Mouse (Mus musculus): ENCODE results near the gene Tex21. TPM values are rescaled to one million over a fixed set of nuclear protein-coding genes. Genes with fewer than 3 reads are reported as not detected.

The Tex21 gene
- total and polyA plus RNA-seq, 3 experiments, result 4.4 to 6.7 TPM; not detected in 1

- H3K9me3 ChIP-seq (replicated peaks; ENCODE audit: insufficient read depth, low read length), result no peaks in the 10 kb centered on the region
- H3K27ac ChIP-seq (ENCODE audit: control insufficient read depth, low read depth, low read length), result no peak overlapping the region
- H3K36me3 ChIP-seq (ENCODE audit: control insufficient read depth in 1 of 2, insufficient read depth in 2 of 2, low read length in 2 of 2), result peaks cover 0 to 7% of the 10 kb centered on the region in 2 experiments; a peak in 2 of 4 replicates
- H3K4me3 ChIP-seq (ENCODE audit: control insufficient read depth in 1 of 2, insufficient read depth in 1 of 2, low read depth in 2 of 2, low read length in 2 of 2), result no peak overlapping the region
- DNase-seq (ENCODE audit: low read depth, low spot score), result peak; percentile 61
- no peak for TF ChIP-seq ZKSCAN1 (IDR thresholded peaks at IDR 0.05; ENCODE audit: low read depth, low read length)
- TF ChIP-seq SMC3 (IDR thresholded peaks at IDR 0.05; ENCODE audit: low read depth, low read length), result peak; percentile 76
- no peak for TF ChIP-seq JUND (IDR thresholded peaks at IDR 0.05; ENCODE audit: low read depth, low read length)
- peak; percentile 79 to 90 (median 82) for TF ChIP-seq CTCF (IDR thresholded peaks at IDR 0.05 in 2 of 3, conservative IDR thresholded peaks at IDR 0.05 in 1 of 3; ENCODE audit: control insufficient read depth in 1 of 3, insufficient read depth in 1 of 3, low read depth in 2 of 3, low read length in 3 of 3, poor library complexity in 1 of 3, severe bottlenecking in 1 of 3)
- peak; percentile 65 for TF ChIP-seq ZC3H11A (IDR thresholded peaks at IDR 0.05; ENCODE audit: low read depth, low read length)
- no peak for TF ChIP-seq POLR2A (IDR thresholded peaks at IDR 0.05; ENCODE audit: control insufficient read depth in 1 of 2, insufficient read depth in 1 of 2, low read depth in 1 of 2, low read length in 2 of 2, poor library complexity in 1 of 2)
- no peak for TF ChIP-seq MYC (IDR thresholded peaks at IDR 0.05; ENCODE audit: low read depth, low read length)
- TF ChIP-seq RAD21 (IDR thresholded peaks at IDR 0.05; ENCODE audit: low read depth, low read length), result peak; percentile 72
- no peak for TF ChIP-seq MXI1 (IDR thresholded peaks at IDR 0.05; ENCODE audit: low read depth, low read length)
- TF ChIP-seq GATA1 (IDR thresholded peaks at IDR 0.05; ENCODE audit: low read depth, low read length), result no peak
- TF ChIP-seq POLR2AphosphoS2 (IDR thresholded peaks at IDR 0.05; ENCODE audit: low read length), result no peak
- no peak for TF ChIP-seq CHD1 (IDR thresholded peaks at IDR 0.05; ENCODE audit: low read depth, low read length)
- no peaks in the 10 kb centered on the region for H3K79me2 ChIP-seq (ENCODE audit: control insufficient read depth, insufficient read depth, low read length, poor library complexity)
- 0 out of 4 replicates have a peak, but pooled peaks cover 0 to 6% of the 10 kb centered on the region in 2 experiments for H3K4me1 ChIP-seq (ENCODE audit: control insufficient read depth in 1 of 2, insufficient read depth in 2 of 2, low read length in 2 of 2)
- no peak overlapping the region for H3K9ac ChIP-seq (ENCODE audit: control insufficient read depth, low read depth, low read length, poor library complexity, severe bottlenecking)
- H3K27me3 ChIP-seq (ENCODE audit: control insufficient read depth in 1 of 2, insufficient read depth in 2 of 2, low read length in 2 of 2), result peaks cover 4 to 13% of the 10 kb centered on the region in 2 experiments; a peak in 3 of 4 replicates
Observed at GRCm38 (mm10) chr12:76177864-76178518, 68.6 kb downstream of the Tex21 start.

- no peaks in the 10 kb centered on the region for H3K79me2 ChIP-seq (ENCODE audit: control insufficient read depth, insufficient read depth, low read length, poor library complexity)
- H3K27ac ChIP-seq (ENCODE audit: control insufficient read depth, low read depth, low read length), result no peak within 1 kb of the TSS
- no peak for DNase-seq (ENCODE audit: low read depth, low spot score)
- H3K9me3 ChIP-seq (replicated peaks; ENCODE audit: insufficient read depth, low read length), result no peaks in the 10 kb centered on the region
- H3K4me3 ChIP-seq (ENCODE audit: control insufficient read depth in 1 of 2, insufficient read depth in 1 of 2, low read depth in 2 of 2, low read length in 2 of 2), result no peak within 1 kb of the TSS
- peaks cover 4 to 13% of the 10 kb centered on the region in 2 experiments; a peak in 3 of 4 replicates for H3K27me3 ChIP-seq (ENCODE audit: control insufficient read depth in 1 of 2, insufficient read depth in 2 of 2, low read length in 2 of 2)
- H3K36me3 ChIP-seq (ENCODE audit: control insufficient read depth in 1 of 2, insufficient read depth in 2 of 2, low read length in 2 of 2), result peaks cover 0 to 7% of the 10 kb centered on the region in 2 experiments; a peak in 2 of 4 replicates
- 0 out of 4 replicates have a peak, but pooled peaks cover 0 to 6% of the 10 kb centered on the region in 2 experiments for H3K4me1 ChIP-seq (ENCODE audit: control insufficient read depth in 1 of 2, insufficient read depth in 2 of 2, low read length in 2 of 2)
- H3K9ac ChIP-seq (ENCODE audit: control insufficient read depth, low read depth, low read length, poor library complexity, severe bottlenecking), result no peak within 1 kb of the TSS
- TF ChIP-seq JUND (IDR thresholded peaks at IDR 0.05; ENCODE audit: low read depth, low read length), result no peak
- TF ChIP-seq GABPA (IDR thresholded peaks at IDR 0.05; ENCODE audit: low read depth, low read length), result no peak
- TF ChIP-seq ETS1 (IDR thresholded peaks at IDR 0.05; ENCODE audit: low read depth, low read length), result no peak
- TF ChIP-seq TAL1 (IDR thresholded peaks at IDR 0.05; ENCODE audit: low read length), result no peak
- TF ChIP-seq MEF2A (IDR thresholded peaks at IDR 0.05; ENCODE audit: extremely low read depth, insufficient replicate concordance, low read depth, low read length, poor library complexity, severe bottlenecking), result no peak
- TF ChIP-seq BHLHE40 (IDR thresholded peaks at IDR 0.05; ENCODE audit: borderline replicate concordance, low read depth, low read length), result no peak
- TF ChIP-seq TCF12 (IDR thresholded peaks at IDR 0.05; ENCODE audit: low read depth, low read length), result no peak
- no peak for TF ChIP-seq NRF1 (IDR thresholded peaks at IDR 0.05; ENCODE audit: insufficient read depth, low read depth, low read length, poor library complexity, severe bottlenecking)
- no peak for TF ChIP-seq EP300 (IDR thresholded peaks at IDR 0.05; ENCODE audit: low read depth in 1 of 2, low read length in 2 of 2)
- TF ChIP-seq POLR2AphosphoS2 (IDR thresholded peaks at IDR 0.05; ENCODE audit: low read length), result no peak
- no peak for TF ChIP-seq RAD21 (IDR thresholded peaks at IDR 0.05; ENCODE audit: low read depth, low read length)
Observed at GRCm38 (mm10) chr12:76177000-76177863, 69.3 kb downstream of the Tex21 start, which contains the start of gene Esr2. Gene Esr2 (minus strand): TSS chr12:76177259.

Data from MEL (cell line).